Mouse (Mus musculus) liver (tissue): ENCODE measurements around the gene Tas2r105.

Experiments used
- DNase-seq: peaks from one replicate; pipeline ENCODE4 v3.0.0-alpha.2; 2020; ENCODE audit warnings: mixed read lengths

The Tas2r105 gene

DNA sequence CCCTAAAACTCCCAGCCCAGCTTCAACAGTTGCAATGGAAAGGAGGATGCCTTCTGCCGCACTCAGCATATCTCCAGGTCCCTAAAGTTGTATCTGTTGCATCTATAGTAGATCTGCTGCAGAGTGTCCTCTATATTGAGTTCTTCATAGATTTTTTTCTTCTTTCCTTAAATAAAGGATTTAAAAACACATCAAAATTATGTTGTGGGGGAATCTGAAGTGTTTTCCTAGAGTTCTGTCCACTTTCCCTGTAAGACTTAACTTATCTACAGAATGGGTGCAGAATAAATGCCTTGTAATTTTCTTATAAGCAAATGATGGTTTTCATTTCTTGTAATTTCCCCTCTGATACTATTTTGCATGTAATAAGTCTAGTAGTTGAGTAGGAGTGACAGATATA lies at the start of gene Tas2r105:
Gene Tas2r105, minus strand, starts transcription at position 101 of the 400 bp plus-strand sequence.
- no peak for DNase-seq

GRCm38 (mm10) chr6:131712803-131713202 lies 25.5 kb upstream of the Tas2r105 start:
- DNase-seq = no peak

- DNase-seq = no peak
These were observed 2.7 kb upstream of the Tas2r105 start, which contains the start of gene Tas2r114 for GRCm38 (mm10) chr6:131689963-131690362. Gene Tas2r114 (minus strand): TSS chr6:131690063.

DNA sequence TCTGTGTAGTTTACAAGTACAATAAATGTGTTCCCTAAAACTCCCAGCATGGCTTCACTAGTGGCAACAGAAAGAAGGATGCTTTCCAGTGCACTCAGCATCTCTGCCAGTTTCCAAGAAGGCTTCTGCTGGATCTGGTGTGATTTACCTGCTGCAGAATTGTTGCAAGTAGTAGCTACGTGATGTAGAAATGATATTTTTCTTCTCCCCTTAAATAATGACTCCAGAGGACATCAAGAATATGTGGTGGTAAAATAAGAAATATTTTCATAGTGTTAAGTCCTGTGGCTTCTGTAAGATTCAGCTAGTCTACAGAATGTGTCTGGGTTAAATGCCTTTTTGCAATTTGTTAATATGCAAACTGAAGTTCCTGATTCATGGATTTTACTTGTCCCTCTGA lies 1.7 kb downstream of the Tas2r105 start, which contains the start of gene Tas2r104:
Gene Tas2r104, minus strand, starts transcription at position 101 of the 400 bp plus-strand sequence.
- DNase-seq = no peak

DNA sequence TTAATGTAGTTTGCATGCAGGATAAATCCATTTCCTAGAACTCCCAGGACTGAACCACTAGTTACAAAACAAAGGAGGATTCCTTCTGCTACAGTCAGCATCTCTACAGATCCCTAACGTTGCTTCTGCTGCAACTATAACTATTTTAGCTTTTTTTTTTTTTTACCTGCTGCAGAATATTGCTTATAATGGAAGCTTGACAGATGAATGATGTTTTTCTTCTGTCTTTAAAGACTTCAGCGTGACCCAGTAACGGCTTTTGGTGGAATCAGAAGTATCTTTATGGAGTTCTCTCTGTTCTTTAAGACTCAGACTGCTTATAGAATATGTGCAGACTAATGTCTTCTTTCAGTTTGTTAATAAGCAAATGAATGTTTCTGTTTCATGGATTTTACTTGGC lies 8.5 kb downstream of the Tas2r105 start, which contains the start of gene Tas2r106:
Gene Tas2r106, minus strand, starts transcription at position 101 of the 400 bp plus-strand sequence.
- DNase-seq = no peak

GRCm38 (mm10) chr6:131660049-131660448 lies 27.2 kb downstream of the Tas2r105 start, which contains the start of gene Tas2r107:
Gene Tas2r107 (minus strand): TSS chr6:131660149.
- DNase-seq = no peak
